ENCODE assay signal across 22 mouse cellular contexts in genomic region chr14:31734811-31735210, GRCm38 (mm10).
A peak's percentile ranks its signal among the peaks of the same experiment; 100 is the strongest.
DNase-seq lines count a peak whose midpoint lies in the region; ATAC-seq and TF ChIP-seq lines count a peak whose summit lies in the region.
"Had no signal": no experiment of that assay in that cellular context is flagged by ENCODE, and none has a peak within 500 bp of the region (broad histone marks: within the 10 kb centered on the region; RNA-seq: fewer than 3 reads in every experiment).

No protein-coding gene starts in this region.

- no peaks in the 10 kb centered on the region for H3K27me3 ChIP-seq in lung, postnatal 0 days (replicated peaks; ENCODE audit: insufficient read depth, low read length)
- H3K27me3 ChIP-seq in liver, embryonic 14.5 days (ENCODE audit: control insufficient read depth, insufficient read depth, low read length) = no peaks in the 10 kb centered on the region
- no peaks in the 10 kb centered on the region for H3K27me3 ChIP-seq in midbrain, embryonic 15.5 days (replicated peaks)
- H3K27me3 ChIP-seq in forebrain, embryonic 12.5 days = no peaks in the 10 kb centered on the region
- H3K27me3 ChIP-seq: hindbrain, embryonic 12.5 days; hindbrain, embryonic 15.5 days had no signal

- H3K4me1 ChIP-seq in lung, postnatal 0 days (ENCODE audit: insufficient read depth, low read depth, low read length) = no peaks in the 10 kb centered on the region
- H3K4me1 ChIP-seq in lung, adult 2 months (ENCODE audit: control insufficient read depth, insufficient read depth, low read length) = no peaks in the 10 kb centered on the region
- peaks cover 2 to 9% of the 10 kb centered on the region in 2 experiments; a peak in 3 of 4 replicates for H3K4me1 ChIP-seq in liver, embryonic 14.5 days (replicated peaks; ENCODE audit: control insufficient read depth in 2 of 2, insufficient read depth in 2 of 2, low read length in 1 of 2)
- no peaks in the 10 kb centered on the region for H3K4me1 ChIP-seq in midbrain, embryonic 15.5 days
- H3K4me1 ChIP-seq in forebrain, embryonic 12.5 days = no peaks in the 10 kb centered on the region
- H3K4me1 ChIP-seq: forebrain, embryonic 10.5 days; hindbrain, embryonic 12.5 days; hindbrain, embryonic 15.5 days had no signal

- H3K4me3 ChIP-seq in lung, postnatal 0 days (ENCODE audit: low read depth, low read length) = no peak overlapping the region
- no peak overlapping the region for H3K4me3 ChIP-seq in lung, adult 2 months (replicated peaks; ENCODE audit: extremely low read depth, low read depth, low read length)
- no peak overlapping the region for H3K4me3 ChIP-seq in liver, embryonic 14.5 days (ENCODE audit: insufficient read depth in 1 of 2, low read depth in 2 of 2, low read length in 2 of 2)
- H3K4me3 ChIP-seq in midbrain, embryonic 15.5 days = no peak overlapping the region
- no peak overlapping the region for H3K4me3 ChIP-seq in forebrain, embryonic 12.5 days (replicated peaks)
- H3K4me3 ChIP-seq: forebrain, embryonic 10.5 days; gastrocnemius, adult 2 months; hindbrain, embryonic 12.5 days; hindbrain, embryonic 15.5 days had no signal

- H3K27ac ChIP-seq in lung, postnatal 0 days (ENCODE audit: low read length) = no peak overlapping the region
- H3K27ac ChIP-seq in liver, embryonic 14.5 days = no peak overlapping the region
- H3K27ac ChIP-seq in midbrain, embryonic 15.5 days = no peak overlapping the region
- no peak overlapping the region for H3K27ac ChIP-seq in forebrain, embryonic 12.5 days
- H3K27ac ChIP-seq: forebrain, embryonic 10.5 days; gastrocnemius, adult 2 months; hindbrain, embryonic 12.5 days; hindbrain, embryonic 15.5 days had no signal

- 0 out of 2 replicates have a peak, but pooled peaks have one; percentile 48 for ATAC-seq in lung, postnatal 0 days
- ATAC-seq in liver, embryonic 14.5 days (ENCODE audit: insufficient read depth) = peak; percentile 68; the same call in 1 of the 2 replicates
- peak; percentile 68 for ATAC-seq in megakaryocyte progenitor cell, adult 5-6 weeks (replicated peaks; ENCODE audit: poor library complexity)
- ATAC-seq in midbrain, embryonic 15.5 days (replicated peaks) = no peak
- ATAC-seq in forebrain, embryonic 12.5 days (ENCODE audit: low FRiP score) = no peak
- ATAC-seq: activated CD4-positive, CD25-positive, alpha-beta regulatory T cell, adult 4 months; CD4-positive, CD25-positive, alpha-beta regulatory T cell, adult 4 months; forebrain, embryonic 14.5 days; forebrain, postnatal 0 days had no signal

- H3K9me3 ChIP-seq in lung, postnatal 0 days (ENCODE audit: low read length) = no peaks in the 10 kb centered on the region
- no peaks in the 10 kb centered on the region for H3K9me3 ChIP-seq in liver, embryonic 14.5 days (ENCODE audit: control insufficient read depth, low read length)
- no peaks in the 10 kb centered on the region for H3K9me3 ChIP-seq in midbrain, embryonic 15.5 days
- no peaks in the 10 kb centered on the region for H3K9me3 ChIP-seq in forebrain, embryonic 12.5 days
- H3K9me3 ChIP-seq: forebrain, embryonic 10.5 days; hindbrain, embryonic 12.5 days; hindbrain, embryonic 15.5 days had no signal

- no peak for TF ChIP-seq POLR2A in lung, adult 2 months (IDR thresholded peaks at IDR 0.05; ENCODE audit: borderline replicate concordance, extremely low read depth, low read depth, low read length)

- DNase-seq in lung, postnatal 0 days (ENCODE audit: low spot score) = no peak
- DNase-seq in lung, adult 2 months = no peak
- DNase-seq in liver, embryonic 14.5 days (ENCODE audit: low read depth in 3 of 3, low spot score in 3 of 3) = no peak
- DNase-seq: adrenal gland, adult 8-10 months; adrenal gland, postnatal 25 days; cerebellum, adult 11-12 months; cerebellum, adult 9-10 months; cerebellum, postnatal 14 days; forebrain, postnatal 0 days; gastrocnemius, adult 2 months; gastrocnemius, postnatal 14 days; heart, adult 11 months had no signal

- 54% methylated on average over 2 of the region's 2 CpGs for WGBS in lung, postnatal 0 days
- 75% methylated on average over 2 of the region's 2 CpGs for WGBS in lung, adult 2 months
- WGBS in liver, embryonic 14.5 days (ENCODE audit: insufficient replicate concordance) = 34% methylated on average over 2 of the region's 2 CpGs
- 88% methylated on average over 2 of the region's 2 CpGs for WGBS in midbrain, embryonic 15.5 days
- WGBS in forebrain, embryonic 12.5 days = 95% methylated on average over 2 of the region's 2 CpGs

- no peak for TF ChIP-seq EP300 in lung, postnatal 0 days (IDR thresholded peaks at IDR 0.05)
- peak; percentile 17; the same call in 1 of the 2 replicates for TF ChIP-seq EP300 in liver, embryonic 14.5 days (IDR thresholded peaks at IDR 0.05; ENCODE audit: low read depth)

- no peak overlapping the region for H3K4me2 ChIP-seq in lung, postnatal 0 days (replicated peaks; ENCODE audit: low read depth, low read length)
- H3K4me2 ChIP-seq in liver, embryonic 14.5 days (ENCODE audit: low read depth) = no peak overlapping the region
- no peak overlapping the region for H3K4me2 ChIP-seq in midbrain, embryonic 15.5 days
- no peak overlapping the region for H3K4me2 ChIP-seq in forebrain, embryonic 12.5 days
- H3K4me2 ChIP-seq: heart, embryonic 11.5 days; hindbrain, embryonic 12.5 days; hindbrain, embryonic 15.5 days had no signal

- no peak overlapping the region for H3K9ac ChIP-seq in lung, postnatal 0 days (replicated peaks; ENCODE audit: low read depth)
- no peak overlapping the region for H3K9ac ChIP-seq in liver, embryonic 14.5 days (replicated peaks)
- no peak overlapping the region for H3K9ac ChIP-seq in midbrain, embryonic 15.5 days
- no peak overlapping the region for H3K9ac ChIP-seq in forebrain, embryonic 12.5 days
- H3K9ac ChIP-seq: forebrain, postnatal 0 days; hindbrain, embryonic 12.5 days; hindbrain, embryonic 15.5 days had no signal

- no peaks in the 10 kb centered on the region for H3K36me3 ChIP-seq in lung, postnatal 0 days (ENCODE audit: insufficient read depth, low read length)
- H3K36me3 ChIP-seq in liver, embryonic 14.5 days (replicated peaks; ENCODE audit: control insufficient read depth, insufficient read depth, low read depth) = peaks cover 5% of the 10 kb centered on the region
- 0 out of 2 replicates have a peak, but pooled peaks cover 5% of the 10 kb centered on the region for H3K36me3 ChIP-seq in midbrain, embryonic 15.5 days (replicated peaks)
- H3K36me3 ChIP-seq in forebrain, embryonic 12.5 days (replicated peaks) = peaks cover 18% of the 10 kb centered on the region

- no peak for TF ChIP-seq CTCF in lung, postnatal 0 days (IDR thresholded peaks at IDR 0.05)
- no peak for TF ChIP-seq CTCF in lung, adult 2 months (IDR thresholded peaks at IDR 0.05; ENCODE audit: insufficient read depth, low read length)
- TF ChIP-seq CTCF in liver, embryonic 14.5 days (IDR thresholded peaks at IDR 0.05; ENCODE audit: low read depth) = no peak

Comparison
In these comparisons a context has a peak if more than half of its experiments do, and no peak if none do; other contexts are left out.
1. ATAC-seq: peak in lung, postnatal 0 days (single experiment), liver, embryonic 14.5 days (single experiment) and megakaryocyte progenitor cell, adult 5-6 weeks (single experiment); none in midbrain, embryonic 15.5 days (single experiment) and forebrain, embryonic 12.5 days (single experiment).